Mouse (Mus musculus) lung, adult 2 months (tissue): ENCODE data around the gene Faim2.

Experiments
- CTCF ChIP-seq: fragments of 200-500 bp; IDR thresholded peaks from 2 replicates; pipeline ENCODE4 v1.5.1; 2011; ENCODE audit warnings: mild to moderate bottlenecking, low read length, control low read depth; ENCODE audit not compliant: insufficient read depth
- POLR2A ChIP-seq: fragments of 200-500 bp; IDR thresholded peaks from 2 replicates; pipeline ENCODE4 v1.6.1; 2011; ENCODE audit warnings: low read depth, mild to moderate bottlenecking, control low read depth, low read length, borderline replicate concordance; ENCODE audit errors: extremely low read depth

GRCm38 (mm10) chr15:99470224-99470761, 57.7 kb downstream of the Faim2 start:
- no peak for TF ChIP-seq POLR2A
- TF ChIP-seq CTCF = no peak
